Mouse (Mus musculus) layer of hippocampus, postnatal 14 days (tissue): ENCODE data around the gene Ppm1l. TPM values are rescaled to one million over a fixed set of nuclear protein-coding genes. Genes with fewer than 3 reads are reported as not detected.

Source experiments
- DNase-seq, 2 experiments: peaks; one replicate each; pipeline ENCODE4 v3.0.0; 2021 to 2022; ENCODE audit warnings: low spot score in 2 of 2, mixed read lengths in 1 of 2
- total RNA-seq, 2 experiments: library from RNA; stranded (reverse); gene quantifications; 2 replicates each; pipeline ENCODE4 v1.2.3; 2021

Ppm1l gene
- total RNA-seq, 2 experiments from 2014 or later: 55.2 to 55.4 TPM

- DNase-seq: no peak
These were observed 112.7 kb downstream of the Ppm1l start for GRCm38 (mm10) chr3:69429319-69429718.

- DNase-seq: no peak
These were observed 116.9 kb downstream of the Ppm1l start for GRCm38 (mm10) chr3:69433580-69433979.

- DNase-seq: peak in 1 of 2 experiments; percentile 43
These were observed 122.3 kb downstream of the Ppm1l start for GRCm38 (mm10) chr3:69438773-69439514.

GRCm38 (mm10) chr3:69440761-69441160, 124.1 kb downstream of the Ppm1l start:
- DNase-seq: no peak

DNA sequence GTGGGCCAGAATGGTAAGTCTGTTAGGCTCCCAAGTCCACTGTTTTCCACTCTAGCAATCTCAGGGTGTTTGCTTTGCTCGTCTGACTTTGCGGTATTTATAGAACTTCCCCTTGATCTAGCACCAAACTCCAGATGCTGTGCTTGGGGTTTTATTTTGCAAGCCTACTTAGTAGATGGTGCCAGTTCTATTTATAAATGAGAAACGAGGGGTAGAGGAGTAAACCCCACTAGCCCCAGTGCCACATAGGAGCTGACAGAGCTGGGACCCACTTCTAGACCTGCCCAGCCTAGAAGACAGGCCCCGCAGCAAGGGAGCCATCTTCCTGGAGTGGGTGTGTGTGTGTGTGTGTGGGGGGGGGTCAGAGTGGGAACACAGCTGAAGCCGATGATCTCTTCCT, 130.3 kb downstream of the Ppm1l start:
- no peak for DNase-seq

GRCm38 (mm10) chr3:69449041-69449440, 132.4 kb downstream of the Ppm1l start:
- no peak for DNase-seq

DNA sequence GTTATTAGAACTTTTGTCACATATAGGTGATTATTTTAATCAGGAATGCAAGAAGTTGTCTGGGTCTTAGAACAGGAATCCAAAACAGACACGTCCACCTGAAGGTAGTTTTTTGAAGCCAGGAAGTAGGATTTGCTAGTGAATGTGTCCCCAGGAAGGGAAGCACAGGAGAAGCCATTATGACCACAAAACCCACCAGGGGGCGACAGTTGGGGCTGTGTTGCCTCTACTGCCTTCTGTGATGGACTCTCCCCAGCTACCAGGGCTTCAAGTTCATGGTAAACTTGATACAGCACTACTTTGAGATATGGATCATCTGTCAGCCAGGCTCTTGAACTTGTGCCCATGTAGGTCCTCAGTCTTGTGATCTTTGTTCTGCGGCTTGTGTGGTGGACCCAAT, 137.7 kb downstream of the Ppm1l start:
- no peak for DNase-seq

DNA sequence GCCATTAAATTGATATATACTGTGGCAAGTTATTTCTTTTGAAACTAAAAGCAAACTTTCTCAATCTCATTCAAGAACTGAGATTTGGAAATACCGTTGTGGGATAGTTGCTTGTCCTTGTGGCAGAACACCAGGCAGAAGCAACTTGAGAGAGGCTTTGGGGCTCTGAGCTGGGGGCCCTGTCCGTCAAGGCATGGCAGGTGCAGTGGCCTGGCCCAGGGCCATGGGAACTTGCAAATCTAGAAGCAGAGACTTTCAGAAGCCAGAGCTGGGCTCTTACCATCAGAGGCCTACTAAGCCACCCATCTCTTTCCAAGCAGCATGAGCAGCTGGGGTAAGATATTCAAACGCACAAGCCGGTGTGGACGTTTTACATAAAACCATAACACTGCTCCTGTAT, 139.4 kb downstream of the Ppm1l start:
- DNase-seq: no peak

DNA sequence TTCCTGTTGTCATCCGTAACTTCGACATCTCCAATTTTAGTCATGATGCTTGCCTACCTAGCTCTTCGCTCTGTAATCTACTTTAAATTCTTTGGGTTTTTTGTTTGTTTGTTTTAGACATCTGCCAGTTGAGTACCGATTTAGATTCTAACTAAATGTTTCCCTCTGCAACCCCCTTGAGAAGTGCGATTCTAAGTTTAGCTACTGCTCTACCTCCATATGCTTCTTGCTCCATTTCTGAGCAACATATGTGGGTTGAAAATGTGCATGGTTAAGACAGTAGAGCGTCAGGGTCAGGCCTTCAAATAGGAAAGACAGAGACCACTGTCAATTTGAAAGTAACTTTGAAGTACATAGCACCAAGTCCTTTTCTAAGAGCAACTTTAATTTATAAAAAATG, 142.1 kb downstream of the Ppm1l start:
- no peak for DNase-seq

GRCm38 (mm10) chr3:69461956-69462355, 145.3 kb downstream of the Ppm1l start:
- DNase-seq: no peak

DNA sequence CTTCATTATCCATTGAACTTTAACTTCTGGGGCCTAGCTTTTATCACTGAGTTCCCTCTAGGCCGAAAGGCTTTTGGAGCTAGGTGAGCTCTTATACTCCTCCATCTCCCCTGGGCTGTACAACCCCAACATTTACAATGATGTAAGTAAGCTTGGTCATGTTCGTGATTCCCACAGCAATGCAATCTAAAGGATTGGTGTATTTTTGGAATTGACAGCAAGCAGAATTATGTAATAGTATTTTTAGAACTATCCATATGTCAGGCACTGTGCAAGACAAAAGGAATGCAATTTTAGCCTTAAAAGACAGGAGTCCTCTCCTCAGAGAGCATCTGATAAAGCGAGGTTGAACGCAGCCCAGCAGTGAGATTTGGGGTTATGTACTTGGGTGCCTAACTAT, 149.1 kb downstream of the Ppm1l start:
- no peak for DNase-seq

DNA sequence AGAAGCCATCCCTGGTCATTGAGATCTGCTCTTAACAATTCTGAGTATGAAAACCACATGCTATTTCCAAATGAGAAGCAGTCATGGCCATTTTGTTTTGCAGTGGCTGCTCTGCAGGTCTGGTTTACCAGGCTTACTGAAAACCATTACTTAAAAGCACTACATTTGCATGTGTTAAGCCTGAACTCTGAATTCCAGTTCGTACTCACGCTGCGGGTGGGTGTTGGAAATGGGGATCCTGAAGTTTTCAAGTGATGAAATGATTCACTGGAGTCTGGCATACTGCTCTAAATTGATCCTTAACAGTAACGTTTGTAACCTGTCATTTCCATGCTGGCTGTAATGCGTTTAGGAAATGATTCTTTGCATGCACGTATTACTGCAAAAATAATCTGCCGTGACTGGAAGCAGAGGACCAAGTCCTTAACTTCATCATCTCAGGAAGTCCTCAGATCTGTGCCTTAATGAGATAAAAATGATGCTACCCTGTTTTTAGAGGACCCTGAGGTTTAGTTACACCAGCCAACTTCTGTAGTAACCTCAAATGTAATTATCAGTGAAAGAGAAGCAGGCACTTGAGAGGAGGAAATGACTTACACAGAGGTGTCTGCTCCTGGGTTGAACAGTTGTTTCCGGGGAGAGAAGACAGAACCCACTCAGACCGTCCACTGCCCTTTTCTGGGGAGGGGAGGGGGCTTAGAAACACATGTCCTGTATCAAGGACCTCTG, 151.8 kb downstream of the Ppm1l start:
- no peak for DNase-seq

DNA sequence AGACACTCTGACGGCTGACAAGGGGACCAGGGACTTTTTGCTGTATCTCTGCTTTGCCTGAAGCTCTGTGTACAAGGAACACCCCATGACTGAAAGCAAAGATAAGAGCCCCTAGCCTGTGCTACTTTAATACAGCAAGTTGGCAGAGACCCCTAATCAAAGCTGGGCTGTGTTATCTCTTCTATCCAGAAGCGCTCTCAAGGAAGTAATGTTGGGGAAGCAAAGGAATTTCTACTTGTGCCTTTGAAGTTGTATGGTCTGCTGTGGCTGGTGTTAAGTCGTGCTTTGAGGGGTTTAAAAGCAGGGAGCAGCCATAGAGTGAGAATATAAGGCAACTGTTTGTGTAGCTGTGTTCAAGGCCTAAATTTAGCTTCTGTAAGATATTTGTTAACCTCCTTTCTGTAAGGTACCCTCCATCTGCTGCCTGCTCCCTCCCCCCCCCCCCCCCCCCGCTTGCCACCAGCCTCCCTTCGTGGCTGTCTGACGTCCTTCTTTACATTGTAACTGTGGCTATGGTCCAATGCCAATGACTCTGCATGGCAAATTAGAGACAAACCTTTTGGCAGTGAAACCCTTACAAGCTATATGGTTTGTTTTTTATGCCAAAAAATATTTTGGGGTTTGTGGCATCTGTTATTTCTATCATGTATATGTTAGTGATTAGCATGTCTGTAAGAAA, 152.9 kb downstream of the Ppm1l start:
- DNase-seq: no peak

DNA sequence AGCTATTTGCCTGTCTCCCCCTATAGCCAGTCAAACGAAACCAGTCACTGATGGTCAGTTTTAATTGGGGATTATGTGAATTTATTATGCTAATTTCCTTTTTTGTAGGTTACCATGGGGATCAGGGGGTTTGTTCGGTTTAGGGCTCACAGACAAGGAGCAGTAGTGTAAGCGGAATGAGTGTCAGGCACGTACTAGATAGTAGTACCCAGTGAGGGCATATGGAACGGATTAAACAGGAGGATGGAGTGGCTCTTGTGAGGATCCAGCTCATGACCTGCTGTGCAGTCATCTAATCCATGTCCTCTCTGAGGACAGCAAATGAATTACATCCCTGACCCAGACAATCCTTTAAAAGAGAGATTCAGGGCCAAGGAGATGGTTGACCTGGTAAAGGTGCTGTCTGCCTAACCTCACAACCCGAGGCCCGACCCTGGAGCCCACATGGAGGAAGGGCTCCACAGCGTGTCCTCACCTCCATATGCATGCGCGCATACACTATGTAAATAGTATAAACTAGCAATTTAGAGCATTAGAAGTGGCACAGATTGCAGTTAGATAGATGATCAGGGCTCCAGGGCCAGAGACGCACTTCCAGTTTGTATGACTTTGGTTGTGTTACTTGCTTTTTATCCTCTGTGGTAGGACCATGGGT, 153.6 kb downstream of the Ppm1l start:
- DNase-seq: no peak

- no peak for DNase-seq
These were observed 159.3 kb downstream of the Ppm1l start for GRCm38 (mm10) chr3:69475850-69476450.

- peak in 1 of 2 experiments; percentile 47 for DNase-seq
These were observed 163.3 kb downstream of the Ppm1l start for GRCm38 (mm10) chr3:69479937-69480336.

- DNase-seq: peak; percentile 75 to 88
These were observed 165.2 kb downstream of the Ppm1l start for GRCm38 (mm10) chr3:69481835-69482234.

GRCm38 (mm10) chr3:69484006-69484574, 167.4 kb downstream of the Ppm1l start:
- no peak for DNase-seq

DNA sequence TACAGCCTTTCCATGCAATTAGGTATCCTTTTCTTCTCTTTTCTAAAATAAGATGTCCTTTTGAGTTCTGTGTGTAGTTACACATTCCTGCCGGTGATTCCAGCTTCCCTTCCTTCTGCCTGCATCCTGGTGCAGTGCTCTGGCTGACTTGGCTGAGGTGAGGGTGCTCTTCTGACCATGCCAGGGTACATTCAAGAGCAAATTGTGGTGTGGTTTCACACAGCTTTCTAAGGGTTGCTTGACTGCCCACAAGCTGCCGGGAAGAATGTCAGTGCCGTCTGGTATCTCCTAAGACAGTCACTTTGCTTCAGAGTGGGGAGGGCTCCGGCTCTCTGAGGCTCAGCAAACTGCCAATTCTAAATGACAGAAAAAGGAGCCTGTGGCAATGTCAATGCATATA, 167.9 kb downstream of the Ppm1l start:
- no peak for DNase-seq

DNA sequence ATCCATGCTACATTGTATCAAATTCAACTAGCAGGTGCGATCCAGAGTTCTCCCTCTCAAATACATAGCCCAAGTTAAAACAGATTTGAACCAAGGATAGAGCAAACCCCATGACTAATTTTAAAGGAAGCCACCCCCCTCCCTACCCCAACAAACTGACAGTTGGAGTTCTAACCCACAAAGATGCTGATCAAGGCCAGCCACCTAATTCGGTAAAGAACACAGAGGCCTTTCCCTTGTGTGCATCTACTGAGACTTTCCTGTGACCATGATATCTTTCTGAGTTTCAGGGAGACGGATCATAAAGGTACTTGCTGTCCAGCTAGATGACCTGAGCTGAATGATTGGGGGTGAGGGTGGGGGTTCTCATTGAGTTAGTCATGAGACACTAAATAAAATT, 168.7 kb downstream of the Ppm1l start:
- no peak for DNase-seq

- no peak for DNase-seq
These were observed 169.1 kb downstream of the Ppm1l start for GRCm38 (mm10) chr3:69485756-69486155.
